Mouse (Mus musculus) liver, postnatal 0 days (tissue): ENCODE measurements around the gene Hnf1a.
"Not testable (repeated sequence)": the region's sequence is repeated elsewhere in the genome, so short reads cannot be mapped to it uniquely, and the experiment has no call there.

ENCODE experiments used
- CTCF ChIP-seq: sonication (generic); IDR thresholded peaks from 2 replicates; pipeline ENCODE4 v1.5.1; 2016; ENCODE audit warnings: antibody characterized with exemption, low read depth
- EP300 ChIP-seq: IDR thresholded peaks from 2 replicates; pipeline ENCODE4 v1.6.1; 2016; ENCODE audit warnings: antibody characterized with exemption, low read depth, mild to moderate bottlenecking

DNA sequence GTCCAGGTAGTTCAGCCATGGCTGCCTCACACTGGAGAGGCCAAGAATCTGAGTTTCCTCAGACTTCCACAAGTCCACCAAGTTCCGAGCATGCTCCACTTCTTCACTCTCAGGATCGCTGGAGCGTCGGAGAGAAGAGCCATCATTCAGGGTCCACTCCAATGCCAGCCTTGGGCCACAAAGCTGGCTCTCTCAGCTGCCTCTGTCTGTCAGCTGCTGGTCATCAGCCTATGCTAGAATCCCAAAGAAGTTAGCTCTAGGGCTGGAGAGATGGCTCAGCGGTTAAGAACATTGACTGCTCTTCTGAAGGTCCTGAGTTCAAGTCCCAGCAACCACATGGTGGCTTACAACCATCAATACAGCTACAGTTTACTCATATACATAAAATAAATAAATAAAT, 53.5 kb downstream of the Hnf1a start:
- not testable (repeated sequence) for TF ChIP-seq CTCF, EP300
